Mouse (Mus musculus): ENCODE measurements around the gene Eppin. TPM values are rescaled to one million over a fixed set of nuclear protein-coding genes. Genes with fewer than 3 reads are reported as not detected.

Gene Eppin
- polyA plus RNA-seq (2012; rRNA removed) = not detected in 2 replicates

GRCm38 (mm10) chr2:164593494-164593893 lies at the start of gene Eppin:
TSS of gene Eppin (minus strand) at chr2:164593594.

GRCm38 (mm10) chr2:164638696-164639095 lies 45.3 kb upstream of the Eppin start, which contains the start of gene Wfdc16:
TSS of gene Wfdc16 (minus strand) at chr2:164638796.

GRCm38 (mm10) chr2:164613471-164613870 lies 20.1 kb upstream of the Eppin start, which contains the start of the genes Wfdc6b and Wfdc8:
TSS of gene Wfdc6b (plus strand) at chr2:164613522.
TSS of gene Wfdc8 (minus strand) at chr2:164613626.

GRCm38 (mm10) chr2:164585025-164585725 lies 8.2 kb downstream of the Eppin start, which contains the start of gene Wfdc6a:
TSS of gene Wfdc6a (minus strand) at chr2:164585447.

GRCm38 (mm10) chr2:164573359-164573758 lies 20.0 kb downstream of the Eppin start, which contains the start of gene Spint3:
TSS of gene Spint3 (minus strand) at chr2:164573459.

GRCm38 (mm10) chr2:164562391-164563188 lies 30.8 kb downstream of the Eppin start, which contains the start of gene Wfdc2:
TSS of gene Wfdc2 (plus strand) at chr2:164562413.

Other genes with a start within 250 kb of the Eppin start
- gene Slpi, start 204.5 kb downstream of the Eppin start, polyA plus RNA-seq (2012; rRNA removed) = 8.6 and 9.0 TPM in 2 replicates
- gene Rbpjl, start 190.5 kb downstream of the Eppin start, polyA plus RNA-seq (2012; rRNA removed) = 0.07 TPM in 1 of 2 replicates, not detected in the other
- 0.06 and 0.24 TPM in 2 replicates for gene Matn4, start 188.4 kb downstream of the Eppin start, polyA plus RNA-seq (2012; rRNA removed)
- 10.9 and 13.1 TPM in 2 replicates for gene Sdc4, start 149.7 kb downstream of the Eppin start, polyA plus RNA-seq (2012; rRNA removed)
- 13.3 and 16.2 TPM in 2 replicates for gene Sys1, start 136.6 kb downstream of the Eppin start, polyA plus RNA-seq (2012; rRNA removed)
- gene Gm20458, start 132.6 kb downstream of the Eppin start, polyA plus RNA-seq (2012; rRNA removed) = 0.15 and 0.50 TPM in 2 replicates
- gene Trp53tg5, start 119.9 kb downstream of the Eppin start, polyA plus RNA-seq (2012; rRNA removed) = not detected in 2 replicates
- gene Dbndd2, start 107.5 kb downstream of the Eppin start, polyA plus RNA-seq (2012; rRNA removed) = 5.0 and 5.1 TPM in 2 replicates
- 16.7 and 21.2 TPM in 2 replicates for gene Pigt, start 96.1 kb downstream of the Eppin start, polyA plus RNA-seq (2012; rRNA removed)
- 0.70 and 1.2 TPM in 2 replicates for gene Wfdc2, start 31.2 kb downstream of the Eppin start, polyA plus RNA-seq (2012; rRNA removed)
- gene Spint3, start 20.1 kb downstream of the Eppin start, polyA plus RNA-seq (2012; rRNA removed) = not detected in 2 replicates
- gene Wfdc6a, start 8.1 kb downstream of the Eppin start, polyA plus RNA-seq (2012; rRNA removed) = 0.07 TPM in 1 of 2 replicates, not detected in the other
- gene Wfdc6b, start 19.9 kb upstream of the Eppin start, polyA plus RNA-seq (2012; rRNA removed) = not detected in 2 replicates
- gene Wfdc8, start 20.0 kb upstream of the Eppin start, polyA plus RNA-seq (2012; rRNA removed) = not detected in 2 replicates
- not detected in 2 replicates for gene Wfdc16, start 45.2 kb upstream of the Eppin start, polyA plus RNA-seq (2012; rRNA removed)
- not detected in 2 replicates for gene Wfdc10, start 62.5 kb upstream of the Eppin start, polyA plus RNA-seq (2012; rRNA removed)
- gene Wfdc9, start 63.0 kb upstream of the Eppin start, polyA plus RNA-seq (2012; rRNA removed) = not detected in 2 replicates
- not detected in 2 replicates for gene Wfdc11, start 80.5 kb upstream of the Eppin start, polyA plus RNA-seq (2012; rRNA removed)
- gene Wfdc13, start 91.5 kb upstream of the Eppin start, polyA plus RNA-seq (2012; rRNA removed) = not detected in 2 replicates
- gene Spint4, start 104.9 kb upstream of the Eppin start, polyA plus RNA-seq (2012; rRNA removed) = not detected in 2 replicates
- not detected in 2 replicates for gene Spint5, start 121.7 kb upstream of the Eppin start, polyA plus RNA-seq (2012; rRNA removed)
- 1.6 and 1.7 TPM in 2 replicates for gene Wfdc3, start 152.3 kb upstream of the Eppin start, polyA plus RNA-seq (2012; rRNA removed)
- 26.6 and 27.2 TPM in 2 replicates for gene Dnttip1, start 152.4 kb upstream of the Eppin start, polyA plus RNA-seq (2012; rRNA removed)
- gene Ube2c, start 176.3 kb upstream of the Eppin start, polyA plus RNA-seq (2012; rRNA removed) = 386 and 491 TPM in 2 replicates
- gene Tnnc2, start 186.4 kb upstream of the Eppin start, polyA plus RNA-seq (2012; rRNA removed) = 0.45 and 15.8 TPM in 2 replicates
- 2.3 and 2.4 TPM in 2 replicates for gene Snx21, start 192.2 kb upstream of the Eppin start, polyA plus RNA-seq (2012; rRNA removed)
- 19.0 and 20.4 TPM in 2 replicates for gene Acot8, start 211.3 kb upstream of the Eppin start, polyA plus RNA-seq (2012; rRNA removed)
- gene Zswim3, start 211.5 kb upstream of the Eppin start, polyA plus RNA-seq (2012; rRNA removed) = 2.2 and 2.4 TPM in 2 replicates
- 1.8 and 2.2 TPM in 2 replicates for gene Zswim1, start 229.1 kb upstream of the Eppin start, polyA plus RNA-seq (2012; rRNA removed)
- gene Spata25, start 234.9 kb upstream of the Eppin start, polyA plus RNA-seq (2012; rRNA removed) = 0.05 TPM in 1 of 2 replicates, not detected in the other
- 58.4 and 71.2 TPM in 2 replicates for gene Ctsa, start 239.3 kb upstream of the Eppin start, polyA plus RNA-seq (2012; rRNA removed)
- gene Neurl2, start 239.9 kb upstream of the Eppin start, polyA plus RNA-seq (2012; rRNA removed) = 0.88 and 0.89 TPM in 2 replicates

Data from liver, embryonic 14 days (tissue).